Mouse (Mus musculus) intestine, embryonic 14.5 days (tissue): ENCODE measurements at regions not wholly inside any gene's neighbourhood (a gene's known extent, or its start where the extent isn't known, plus 50 kb on each side); places are given as distances from the start of the nearest gene placed in this dataset.

Experiments
- ATAC-seq: fragments of 200-750 bp; cut with Nextera tagmentation; replicated peaks from 2 replicates; pipeline ENCODE4 v1.8.0; 2017; ENCODE audit warnings: low read depth, moderate number of reproducible peaks, moderate TSS enrichment, moderate library complexity; ENCODE audit not compliant: low FRiP score, low TSS enrichment
- DNase-seq: peaks from one replicate; pipeline ENCODE4 v3.0.0-alpha.2; 2018; ENCODE audit warnings: low spot score
- H3K27ac ChIP-seq: fragments of 300-500 bp; sonication (generic); 2 replicates; pipeline ENCODE4 v1.5.1; 2014; ENCODE audit warnings: low read depth, mild to moderate bottlenecking, control low read depth
- H3K27me3 ChIP-seq: fragments of 300-500 bp; sonication (generic); replicated peaks from 2 replicates; pipeline ENCODE4 v1.6.1; 2014; ENCODE audit warnings: low read length, control low read depth; ENCODE audit not compliant: control insufficient read depth, insufficient read depth
- H3K36me3 ChIP-seq: fragments of 300-500 bp; sonication (generic); 2 replicates; pipeline ENCODE4 v1.6.1; 2014; ENCODE audit warnings: low read length, control low read depth; ENCODE audit not compliant: control insufficient read depth, insufficient read depth
- H3K4me1 ChIP-seq: fragments of 300-500 bp; sonication (generic); replicated peaks from 2 replicates; pipeline ENCODE4 v1.6.1; 2014; ENCODE audit warnings: low read length, control low read depth, mixed read lengths; ENCODE audit not compliant: control insufficient read depth, insufficient read depth
- H3K4me2 ChIP-seq: fragments of 300-500 bp; sonication (generic); 2 replicates; pipeline ENCODE4 v1.6.1; 2014; ENCODE audit warnings: low read length
- H3K4me3 ChIP-seq: fragments of 300-500 bp; sonication (generic); 2 replicates; pipeline ENCODE4 v1.5.1; 2014; ENCODE audit warnings: low read depth, low read length, control low read depth, mixed read lengths
- H3K9ac ChIP-seq: fragments of 300-500 bp; sonication (generic); 2 replicates; pipeline ENCODE4 v1.6.1; 2014; ENCODE audit warnings: mild to moderate bottlenecking, low read length
- H3K9me3 ChIP-seq: fragments of 300-500 bp; sonication (generic); 2 replicates; pipeline ENCODE4 v1.6.1; 2016; ENCODE audit warnings: low read length, control low read depth; ENCODE audit not compliant: control insufficient read depth
- WGBS: fragments of 180-500 bp; shearing (Covaris S2); extraction: QIAGEN DNeasy Blood & Tissue Kit; methylation state at CpG from one replicate; pipeline ENCODE4 v1.1.7; 2014; 5-methylcytosine and 5-hydroxymethylcytosine counted together

- 2% methylated on average over 13 of the region's 13 CpGs for WGBS
- Histone ChIP-seq H3K4me3 (no peak overlapping the region), H3K27me3 (no peaks in the 10 kb centered on the region), H3K36me3 (no peaks in the 10 kb centered on the region), H3K4me1 (peaks cover 13% of the 10 kb centered on the region), H3K9ac (no peak overlapping the region), H3K9me3 (no peaks in the 10 kb centered on the region), H3K4me2 (peak overlapping the region; percentile 31), H3K27ac (no peak overlapping the region)
- ATAC-seq = peak; percentile 82
- DNase-seq = peak; percentile 73
These were observed 145.6 kb upstream of the Zfp507 start for GRCm38 (mm10) chr7:35948389-35948788.

GRCm38 (mm10) chr7:35941086-35941485, 138.3 kb upstream of the Zfp507 start:
- 86% methylated on average over 3 of the region's 3 CpGs for WGBS

GRCm38 (mm10) chr7:35938123-35938869, 135.5 kb upstream of the Zfp507 start:
- Histone ChIP-seq H3K4me3 (no peak overlapping the region), H3K27ac (no peak overlapping the region), H3K9me3 (no peaks in the 10 kb centered on the region), H3K4me1 (no peaks in the 10 kb centered on the region), H3K36me3 (no peaks in the 10 kb centered on the region), H3K27me3 (no peaks in the 10 kb centered on the region), H3K4me2 (no peak overlapping the region), H3K9ac (no peak overlapping the region)
- no peak for DNase-seq
- WGBS = 76% methylated on average over 13 of the region's 13 CpGs
- no peak for ATAC-seq

More at GRCm38 (mm10) chr7:35941086-35941485, 138.3 kb upstream of the Zfp507 start:
- H3K4me1 ChIP-seq = no peaks in the 10 kb centered on the region
- no peaks in the 10 kb centered on the region for H3K36me3 ChIP-seq
- DNase-seq (no peak), ATAC-seq (no peak)
- H3K4me2 ChIP-seq = no peak overlapping the region
- no peak overlapping the region for H3K4me3 ChIP-seq
- no peak overlapping the region for H3K27ac ChIP-seq
- no peaks in the 10 kb centered on the region for H3K9me3 ChIP-seq
- no peaks in the 10 kb centered on the region for H3K27me3 ChIP-seq
- H3K9ac ChIP-seq = no peak overlapping the region

- Histone ChIP-seq H3K9me3 (no peaks in the 10 kb centered on the region), H3K4me3 (no peak overlapping the region), H3K27me3 (0 out of 2 replicates have a peak, but pooled peaks cover 8% of the 10 kb centered on the region), H3K27ac (no peak overlapping the region), H3K36me3 (no peaks in the 10 kb centered on the region), H3K9ac (no peak overlapping the region), H3K4me1 (no peaks in the 10 kb centered on the region), H3K4me2 (no peak overlapping the region)
- ATAC-seq = no peak
- 93% methylated on average over 4 of the region's 4 CpGs for WGBS
- no peak for DNase-seq
These were observed 123.9 kb upstream of the Zfp507 start for GRCm38 (mm10) chr7:35926749-35927148.

- DNase-seq = no peak
- no peaks in the 10 kb centered on the region; the same call in 1 of the 2 replicates for H3K4me1 ChIP-seq
- no peak for ATAC-seq
- WGBS = 34% methylated on average over 9 of the region's 9 CpGs
- no peaks in the 10 kb centered on the region for H3K36me3 ChIP-seq
- H3K9me3 ChIP-seq = no peaks in the 10 kb centered on the region
- H3K9ac ChIP-seq = no peak overlapping the region
- H3K4me3 ChIP-seq = no peak overlapping the region
- H3K27ac ChIP-seq = no peak overlapping the region
- 0 out of 2 replicates have a peak, but pooled peaks cover 8% of the 10 kb centered on the region for H3K27me3 ChIP-seq
- no peak overlapping the region for H3K4me2 ChIP-seq
These were observed 119.8 kb upstream of the Zfp507 start for GRCm38 (mm10) chr7:35922582-35922981.

GRCm38 (mm10) chr7:35920884-35921283, 118.1 kb upstream of the Zfp507 start:
- Histone ChIP-seq H3K4me3 (no peak overlapping the region), H3K27ac (no peak overlapping the region), H3K4me1 (no peaks in the 10 kb centered on the region; the same call in 1 of the 2 replicates), H3K9me3 (no peaks in the 10 kb centered on the region), H3K27me3 (0 out of 2 replicates have a peak, but pooled peaks cover 8% of the 10 kb centered on the region), H3K9ac (no peak overlapping the region), H3K4me2 (no peak overlapping the region), H3K36me3 (no peaks in the 10 kb centered on the region)
- WGBS = 48% methylated on average over 9 of the region's 9 CpGs
- no peak for DNase-seq
- no peak for ATAC-seq

DNA sequence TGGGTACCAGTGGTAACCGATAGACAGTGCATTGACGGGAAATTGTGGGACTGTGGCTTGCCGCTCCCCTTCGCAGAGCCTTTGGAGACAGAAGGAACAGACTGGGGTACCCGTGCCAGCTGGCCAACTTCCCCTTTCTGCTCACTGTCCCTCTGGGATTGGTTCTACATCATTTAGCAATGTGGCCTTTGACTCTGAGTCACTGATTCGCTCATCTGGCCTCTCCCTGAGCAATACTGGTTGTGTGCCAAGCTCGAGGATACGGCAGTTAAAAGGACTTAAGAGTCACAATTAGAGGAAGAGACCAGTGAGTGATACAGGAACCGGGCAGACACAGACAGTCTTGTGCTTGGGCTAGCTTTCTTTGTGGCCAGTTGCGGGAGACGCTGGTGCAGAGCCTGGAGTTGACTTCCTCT, 117.4 kb upstream of the Zfp507 start:
- H3K4me2 ChIP-seq = no peak overlapping the region
- no peak overlapping the region for H3K27ac ChIP-seq
- H3K9me3 ChIP-seq = no peaks in the 10 kb centered on the region
- no peak overlapping the region for H3K4me3 ChIP-seq
- H3K9ac ChIP-seq = no peak overlapping the region
- H3K4me1 ChIP-seq = no peaks in the 10 kb centered on the region; the same call in 1 of the 2 replicates
- H3K27me3 ChIP-seq = 0 out of 2 replicates have a peak, but pooled peaks cover 8% of the 10 kb centered on the region
- no peak for DNase-seq
- no peaks in the 10 kb centered on the region for H3K36me3 ChIP-seq
- 75% methylated on average over 11 of the region's 11 CpGs for WGBS
- no peak for ATAC-seq

- Histone ChIP-seq H3K4me2 (no peak overlapping the region), H3K27me3 (no peaks in the 10 kb centered on the region), H3K27ac (no peak overlapping the region), H3K36me3 (no peaks in the 10 kb centered on the region), H3K9me3 (no peaks in the 10 kb centered on the region), H3K4me3 (no peak overlapping the region), H3K4me1 (no peaks in the 10 kb centered on the region), H3K9ac (no peak overlapping the region)
- 53% methylated on average over 8 of the region's 8 CpGs for WGBS
- DNase-seq (no peak), ATAC-seq (no peak)
These were observed 107.4 kb upstream of the Zfp507 start for GRCm38 (mm10) chr7:35910109-35910706.
